Mouse (Mus musculus) adrenal gland, adult 10 weeks (tissue): ENCODE results near the gene Ptf1a. TPM values are rescaled to one million over a fixed set of nuclear protein-coding genes. Genes with fewer than 3 reads are reported as not detected.

ENCODE experiments used
- polyA plus RNA-seq: library from polyadenylated mRNA; stranded (reverse); fragments of 350-450 nt; fragmentation: Illumina TruSeq; extraction: RNeasy Lipid Tissue Mini Kit (QIAGEN cat#74804); gene quantifications from one replicate; pipeline ENCODE4 v1.2.3, GENCODE M21; 2014; ENCODE audit warnings: low read depth, low replicate concordance

The Ptf1a gene
- not detected for polyA plus RNA-seq

GRCm38 (mm10) chr2:19444931-19445831 lies at the start of gene Ptf1a:
Gene Ptf1a (plus strand): TSS chr2:19445663.

Other genes with a start within 250 kb of the Ptf1a start
- not detected for gene Armc3, start 246.4 kb upstream of the Ptf1a start, polyA plus RNA-seq
- 32.4 TPM for gene Msrb2, start 74.2 kb upstream of the Ptf1a start, polyA plus RNA-seq
- gene 4921504E06Rik, start 108.3 kb downstream of the Ptf1a start, polyA plus RNA-seq = not detected
- 31.3 TPM for gene Otud1, start 212.1 kb downstream of the Ptf1a start, polyA plus RNA-seq